Mouse (Mus musculus) lung, embryonic 14.5 days (tissue): ENCODE measurements around the gene Gm26741. TPM values are rescaled to one million over a fixed set of nuclear protein-coding genes. Genes with fewer than 3 reads are reported as not detected.
"Not testable (repeated sequence)": the region's sequence is repeated elsewhere in the genome, so short reads cannot be mapped to it uniquely, and the experiment has no call there.

Source experiments
- ATAC-seq: fragments of 200-750 bp; cut with Nextera tagmentation; 2 replicates; pipeline ENCODE4 v1.8.0; 2017; ENCODE audit warnings: mild to moderate bottlenecking, moderate TSS enrichment, moderate library complexity; ENCODE audit not compliant: insufficient read depth
- DNase-seq: peaks from one replicate; pipeline ENCODE4 v3.0.0-alpha.2; 2015
- H3K27ac ChIP-seq: fragments of 300-500 bp; sonication (generic); 2 replicates; pipeline ENCODE4 v1.5.1; 2014; ENCODE audit warnings: low read depth, mild to moderate bottlenecking, moderate library complexity
- H3K27me3 ChIP-seq: fragments of 300-500 bp; sonication (generic); 2 replicates; pipeline ENCODE4 v1.6.1; 2014; ENCODE audit warnings: low read length, control low read depth; ENCODE audit not compliant: insufficient read depth
- H3K36me3 ChIP-seq: fragments of 300-500 bp; sonication (generic); 2 replicates; pipeline ENCODE4 v1.6.1; 2014; ENCODE audit warnings: control low read depth; ENCODE audit not compliant: insufficient read depth
- H3K4me1 ChIP-seq: fragments of 300-500 bp; sonication (generic); 2 replicates; pipeline ENCODE4 v1.6.1; 2014; ENCODE audit warnings: antibody characterized with exemption, control low read depth; ENCODE audit not compliant: insufficient read depth
- H3K4me2 ChIP-seq: fragments of 300-500 bp; sonication (generic); 2 replicates; pipeline ENCODE4 v1.6.1; 2014; ENCODE audit warnings: mild to moderate bottlenecking
- H3K4me3 ChIP-seq: fragments of 300-500 bp; sonication (generic); 2 replicates; pipeline ENCODE4 v1.5.1; 2014; ENCODE audit warnings: low read depth, low read length
- H3K9ac ChIP-seq: fragments of 300-500 bp; sonication (generic); 2 replicates; pipeline ENCODE4 v1.6.1; 2014
- H3K9me3 ChIP-seq: fragments of 300-500 bp; sonication (generic); 2 replicates; pipeline ENCODE4 v1.6.1; 2016; ENCODE audit warnings: low read depth, low read length, control low read depth
- CTCF ChIP-seq: IDR thresholded peaks from 2 replicates; pipeline ENCODE4 v1.5.1; 2016; ENCODE audit warnings: antibody characterized with exemption, low read depth
- WGBS: fragments of 180-500 bp; shearing (Covaris S2); extraction: QIAGEN DNeasy Blood & Tissue Kit; methylation state at CpG from one replicate; pipeline ENCODE4 v1.1.7; 2014; 5-methylcytosine and 5-hydroxymethylcytosine counted together
- polyA plus RNA-seq: library from polyadenylated mRNA; unstranded; fragments of >200 nt; fragmentation: Nextera tagmentation; extraction: Ambion mirVana; gene quantifications from 2 replicates; pipeline ENCODE4 v1.2.1, GENCODE M21; 2014

Gene Gm26741
- not detected in 2 replicates for polyA plus RNA-seq

DNA sequence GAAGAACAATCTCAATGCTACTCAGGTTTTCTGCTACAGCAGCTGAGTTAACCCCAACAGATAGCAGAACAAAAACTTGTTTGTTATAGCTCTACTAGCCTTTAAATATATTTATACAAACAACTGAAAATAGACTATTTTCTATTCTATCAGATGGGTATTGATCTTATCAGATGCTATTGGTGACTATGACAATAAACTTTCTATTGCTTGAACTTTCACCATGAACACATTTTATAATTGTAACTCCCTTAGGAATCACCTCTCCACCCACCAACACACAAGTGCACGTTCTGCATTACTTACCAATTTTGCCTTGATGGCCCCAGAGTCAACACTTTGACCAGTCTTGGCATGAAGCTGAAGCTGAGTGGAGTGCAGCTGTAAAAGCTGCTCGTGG is at the start of gene Gm26741:
Gm26741 (plus strand) TSS at position 301 of the 400 bp plus-strand sequence.
- TF ChIP-seq CTCF: no peak
- H3K4me2 ChIP-seq: no peak within 1 kb of the TSS
- no peaks in the 10 kb centered on the region for H3K27me3 ChIP-seq
- H3K9me3 ChIP-seq: no peaks in the 10 kb centered on the region
- peaks cover 18% of the 10 kb centered on the region; the same call in 1 of the 2 replicates for H3K36me3 ChIP-seq
- no peak within 1 kb of the TSS for H3K4me3 ChIP-seq
- no peaks in the 10 kb centered on the region for H3K4me1 ChIP-seq
- H3K27ac ChIP-seq: no peak within 1 kb of the TSS
- WGBS: 78% methylated on average over 2 of the region's 2 CpGs
- ATAC-seq (no peak), DNase-seq (no peak)
- H3K9ac ChIP-seq: no peak within 1 kb of the TSS

DNA sequence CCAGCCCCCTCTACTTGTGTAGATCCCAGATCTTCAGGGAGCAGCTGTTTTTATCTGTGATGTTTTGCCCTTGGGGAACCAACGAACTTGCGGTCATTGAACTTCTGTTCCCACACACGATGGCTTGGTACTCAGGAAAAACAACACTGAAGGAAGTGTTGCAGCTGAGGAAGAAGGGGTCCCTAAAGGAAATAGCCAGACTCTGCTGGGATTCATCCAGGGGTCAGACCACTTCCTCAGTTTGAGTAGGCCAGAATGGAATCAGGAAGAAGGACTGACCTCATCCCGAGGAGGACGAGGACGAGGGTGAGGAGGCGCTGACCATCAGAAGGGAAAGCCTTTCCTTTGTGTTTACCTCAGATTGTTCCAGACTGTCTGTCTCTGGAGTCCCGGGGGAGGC is 49.4 kb upstream of the Gm26741 start:
- DNase-seq (peak; percentile 40), ATAC-seq (peak; percentile 44; the same call in 1 of the 2 replicates)
- H3K27ac ChIP-seq: no peak overlapping the region
- H3K27me3 ChIP-seq: no peaks in the 10 kb centered on the region
- peaks cover 15% of the 10 kb centered on the region for H3K36me3 ChIP-seq
- no peaks in the 10 kb centered on the region for H3K4me1 ChIP-seq
- no peak overlapping the region for H3K4me3 ChIP-seq
- H3K4me2 ChIP-seq: no peak overlapping the region
- no peak overlapping the region for H3K9ac ChIP-seq
- 74% methylated on average over 8 of the region's 8 CpGs for WGBS
- no peak for TF ChIP-seq CTCF
- no peaks in the 10 kb centered on the region for H3K9me3 ChIP-seq

DNA sequence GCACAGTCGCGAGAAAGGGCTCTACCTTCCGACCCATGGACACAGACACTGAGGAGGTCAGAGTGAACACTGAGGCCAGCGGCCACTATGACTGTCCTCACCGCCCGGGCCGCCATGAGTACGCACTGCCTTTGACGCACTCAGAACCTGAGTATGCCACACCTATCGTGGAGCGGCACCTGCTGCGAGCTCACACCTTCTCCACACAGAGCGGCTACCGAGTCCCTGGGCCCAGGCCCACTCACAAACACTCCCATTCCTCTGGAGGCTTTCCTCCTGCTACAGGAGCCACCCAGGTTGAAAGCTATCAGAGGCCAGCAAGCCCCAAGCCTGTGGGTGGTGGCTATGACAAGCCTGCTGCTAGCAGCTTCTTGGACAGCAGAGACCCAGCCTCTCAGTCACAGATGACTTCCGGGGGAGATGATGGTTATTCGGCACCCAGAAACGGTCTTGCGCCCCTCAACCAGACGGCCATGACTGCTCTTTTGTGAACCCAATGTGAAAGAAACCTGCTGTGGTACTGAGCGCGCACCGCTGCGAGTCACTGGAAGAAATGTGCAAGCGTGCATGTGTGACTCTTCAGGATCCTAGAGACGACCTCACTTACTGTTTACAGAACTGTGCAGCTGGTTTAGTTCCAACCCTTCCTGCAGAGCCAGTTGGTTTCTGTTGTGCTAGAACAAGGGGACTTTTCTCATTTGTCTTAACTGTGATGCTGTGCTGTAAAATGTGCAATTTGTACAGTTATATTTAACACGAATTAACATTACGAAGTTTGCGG is 38.9 kb upstream of the Gm26741 start:
- DNase-seq (no peak), ATAC-seq (no peak)
- peaks cover 38% of the 10 kb centered on the region for H3K36me3 ChIP-seq
- no peak overlapping the region for H3K9ac ChIP-seq
- H3K4me3 ChIP-seq: no peak overlapping the region
- H3K4me1 ChIP-seq: no peaks in the 10 kb centered on the region
- TF ChIP-seq CTCF: no peak
- H3K4me2 ChIP-seq: no peak overlapping the region
- no peaks in the 10 kb centered on the region for H3K9me3 ChIP-seq
- 89% methylated on average over 28 of the region's 28 CpGs for WGBS
- no peaks in the 10 kb centered on the region for H3K27me3 ChIP-seq
- no peak overlapping the region for H3K27ac ChIP-seq

DNA sequence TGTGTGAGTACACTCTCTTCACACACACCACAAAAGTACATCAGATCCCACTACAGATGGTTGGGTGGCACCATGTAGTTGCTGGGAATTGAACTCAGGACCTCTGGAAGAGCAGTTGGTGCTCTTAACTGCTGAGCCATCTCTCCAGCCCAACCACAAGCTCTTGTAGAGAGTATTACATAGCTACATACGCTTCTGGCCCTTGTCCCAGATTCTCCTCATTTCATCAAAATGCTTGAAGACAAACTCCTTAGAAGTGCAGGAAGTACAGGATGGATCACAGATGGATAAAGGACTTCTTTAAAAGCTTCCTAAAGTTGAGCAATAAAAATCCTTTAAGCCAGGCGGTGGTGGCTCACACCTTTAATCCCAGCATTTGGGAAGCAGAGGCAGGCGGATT is 36.6 kb upstream of the Gm26741 start:
- H3K27ac ChIP-seq: no peak overlapping the region
- DNase-seq (no peak), ATAC-seq (no peak)
- H3K4me2 ChIP-seq: no peak overlapping the region
- no peak overlapping the region for H3K9ac ChIP-seq
- no peaks in the 10 kb centered on the region for H3K9me3 ChIP-seq
- H3K4me3 ChIP-seq: no peak overlapping the region
- TF ChIP-seq CTCF: no peak
- 87% methylated on average over 3 of the region's 3 CpGs for WGBS
- H3K27me3 ChIP-seq: no peaks in the 10 kb centered on the region
- peaks cover 32% of the 10 kb centered on the region for H3K36me3 ChIP-seq
- no peaks in the 10 kb centered on the region for H3K4me1 ChIP-seq

DNA sequence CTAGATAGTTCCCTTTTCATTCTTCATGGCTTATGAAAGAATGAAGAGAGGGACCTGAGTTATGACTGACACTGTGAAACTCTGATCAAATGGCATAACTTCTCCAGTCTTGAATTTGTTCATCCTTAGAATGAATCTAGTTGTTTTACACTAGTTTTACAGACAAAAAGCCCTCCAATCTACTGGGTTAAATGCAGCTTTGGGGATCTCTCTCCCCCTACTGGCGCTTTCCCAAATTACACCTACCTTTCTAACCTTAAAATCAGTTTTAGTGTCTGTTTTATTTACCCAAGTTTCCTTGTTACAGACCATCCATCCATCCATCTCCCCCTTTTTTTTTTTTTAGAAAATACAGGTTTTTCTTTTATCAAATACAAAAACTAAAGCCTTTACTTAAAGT is 27.6 kb upstream of the Gm26741 start:
- H3K36me3 ChIP-seq: peaks cover 6% of the 10 kb centered on the region; the same call in 1 of the 2 replicates
- peak; percentile 78 for DNase-seq
- TF ChIP-seq CTCF: peak; percentile 74
- H3K4me3 ChIP-seq: no peak overlapping the region
- no peak overlapping the region for H3K27ac ChIP-seq
- H3K27me3 ChIP-seq: no peaks in the 10 kb centered on the region
- no peak for ATAC-seq
- H3K9ac ChIP-seq: no peak overlapping the region
- H3K4me2 ChIP-seq: no peak overlapping the region
- no peaks in the 10 kb centered on the region for H3K4me1 ChIP-seq
- no peaks in the 10 kb centered on the region for H3K9me3 ChIP-seq
- 0% methylated on average over 1 of the region's 1 CpGs for WGBS

DNA sequence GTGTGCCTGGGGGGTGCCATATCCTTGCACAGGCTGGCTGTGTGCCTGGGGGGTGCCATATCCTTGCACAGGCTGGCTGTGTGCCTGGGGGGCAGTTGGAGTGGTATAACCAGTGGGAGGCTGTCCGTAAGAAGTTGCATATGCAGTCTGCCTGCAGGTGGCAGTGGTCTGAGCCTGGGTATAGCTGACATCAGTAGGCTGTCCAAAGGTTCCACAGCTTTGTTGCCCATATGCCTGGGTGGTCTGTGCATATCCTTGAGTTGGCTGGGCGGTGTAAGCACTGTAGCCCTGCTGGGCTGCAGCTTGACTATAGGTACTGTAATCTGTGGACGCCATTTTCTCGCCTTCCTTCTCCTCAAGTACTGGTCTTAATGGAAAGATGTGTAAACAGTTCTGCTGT is 15.2 kb upstream of the Gm26741 start:
- not testable (repeated sequence) for H3K4me2 ChIP-seq, H3K9me3 ChIP-seq, ATAC-seq, H3K9ac ChIP-seq, H3K4me3 ChIP-seq, DNase-seq, H3K4me1 ChIP-seq, H3K27ac ChIP-seq, H3K27me3 ChIP-seq
- peak; percentile 17; the same call in 1 of the 2 replicates for TF ChIP-seq CTCF
- peaks cover 61% of the 10 kb centered on the region for H3K36me3 ChIP-seq
- WGBS: 94% methylated on average over 4 of the region's 4 CpGs

DNA sequence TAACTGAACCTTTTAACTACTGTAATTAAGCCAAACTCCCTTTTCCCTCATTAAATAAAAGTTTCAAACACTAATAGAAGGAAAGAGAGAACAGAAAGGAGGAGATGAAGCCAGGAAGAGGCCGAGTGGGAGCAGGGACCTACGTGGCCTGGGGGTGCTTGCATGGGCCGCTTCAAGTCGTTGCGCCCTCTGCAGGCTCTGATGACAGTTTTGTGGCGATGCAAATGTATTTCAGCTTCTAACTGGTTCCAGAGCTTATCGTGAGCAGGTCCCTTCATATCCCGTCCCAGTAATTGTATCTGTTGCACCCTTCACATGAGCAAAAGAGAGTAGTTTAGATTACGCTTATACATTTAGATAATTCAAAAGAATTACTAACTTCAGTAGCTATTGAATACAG is 5.4 kb upstream of the Gm26741 start:
- H3K9ac ChIP-seq: no peak overlapping the region
- 76% methylated on average over 9 of the region's 9 CpGs for WGBS
- H3K9me3 ChIP-seq: no peaks in the 10 kb centered on the region
- H3K27ac ChIP-seq: no peak overlapping the region
- no peak for TF ChIP-seq CTCF
- ATAC-seq (no peak), DNase-seq (peak; percentile 8)
- no peak overlapping the region for H3K4me3 ChIP-seq
- no peak overlapping the region for H3K4me2 ChIP-seq
- H3K27me3 ChIP-seq: no peaks in the 10 kb centered on the region
- H3K4me1 ChIP-seq: no peaks in the 10 kb centered on the region
- peaks cover 49% of the 10 kb centered on the region for H3K36me3 ChIP-seq
